Mouse (Mus musculus) erythroblast, embryonic 14.5 days (primary cell): ENCODE measurements around the gene Hand1. TPM values are rescaled to one million over a fixed set of nuclear protein-coding genes. Genes with fewer than 3 reads are reported as not detected.
"Not testable (repeated sequence)": the region's sequence is repeated elsewhere in the genome, so short reads cannot be mapped to it uniquely, and the experiment has no call there.

Source experiments
- H3K27me3 ChIP-seq: 2 replicates; pipeline ENCODE4 v1.6.1; 2012; ENCODE audit warnings: inconsistent platforms; ENCODE audit not compliant: control insufficient read depth
- H3K36me3 ChIP-seq: 2 replicates; pipeline ENCODE4 v1.6.1; 2012; ENCODE audit warnings: mild to moderate bottlenecking, inconsistent platforms; ENCODE audit not compliant: control insufficient read depth
- H3K4me1 ChIP-seq: 2 replicates; pipeline ENCODE4 v1.6.1; 2012; ENCODE audit warnings: inconsistent platforms; ENCODE audit not compliant: control insufficient read depth
- H3K4me3 ChIP-seq: replicated peaks from 2 replicates; pipeline ENCODE3; 2012; ENCODE audit warnings: moderate library complexity, mild to moderate bottlenecking, inconsistent platforms
- H3K9me3 ChIP-seq: 2 replicates; pipeline ENCODE4 v1.6.1; 2012; ENCODE audit warnings: low read length, inconsistent platforms, mixed read lengths; ENCODE audit not compliant: control insufficient read depth
- GATA1 ChIP-seq: IDR thresholded peaks from 2 replicates; pipeline ENCODE4 v1.6.1; 2012; ENCODE audit warnings: low read length, inconsistent platforms, mixed read lengths
- TAL1 ChIP-seq: IDR thresholded peaks from 3 replicates; pipeline ENCODE4 v1.6.1; 2012; ENCODE audit warnings: low read length, inconsistent platforms, mixed read lengths
- polyA plus RNA-seq: library from polyadenylated mRNA; stranded (reverse); fragments of >175 nt; gene quantifications from 2 replicates; pipeline ENCODE4 v1.2.3, GENCODE M21; 2012

Hand1 gene
- polyA plus RNA-seq, 1 experiment, result not detected

DNA sequence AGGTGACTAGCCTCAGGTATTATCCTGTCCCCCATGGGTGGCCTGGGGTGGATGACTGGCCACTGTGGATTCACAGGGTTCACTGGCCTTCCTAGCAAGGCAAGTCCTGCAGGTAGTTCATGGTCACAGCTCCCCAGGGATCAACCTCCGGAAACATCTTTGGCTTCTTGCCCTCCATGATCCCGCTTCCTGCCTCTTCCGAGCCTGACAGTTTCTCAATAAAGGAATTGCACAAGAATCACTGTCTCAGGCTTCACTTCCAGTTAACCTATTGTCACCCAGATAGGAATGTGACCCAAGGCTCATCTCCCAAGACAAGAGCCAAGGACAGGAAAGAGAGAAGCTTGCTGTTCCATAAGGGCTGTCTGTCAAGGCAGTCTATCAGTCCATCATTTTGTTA is 18.3 kb upstream of the Hand1 start:
- no peak overlapping the region for H3K4me3 ChIP-seq
- peaks cover 36% of the 10 kb centered on the region for H3K27me3 ChIP-seq
- H3K9me3 ChIP-seq, result no peaks in the 10 kb centered on the region
- peaks cover 5% of the 10 kb centered on the region for H3K4me1 ChIP-seq
- H3K36me3 ChIP-seq, result no peaks in the 10 kb centered on the region
- no peak for TF ChIP-seq TAL1
- TF ChIP-seq GATA1, result no peak

DNA sequence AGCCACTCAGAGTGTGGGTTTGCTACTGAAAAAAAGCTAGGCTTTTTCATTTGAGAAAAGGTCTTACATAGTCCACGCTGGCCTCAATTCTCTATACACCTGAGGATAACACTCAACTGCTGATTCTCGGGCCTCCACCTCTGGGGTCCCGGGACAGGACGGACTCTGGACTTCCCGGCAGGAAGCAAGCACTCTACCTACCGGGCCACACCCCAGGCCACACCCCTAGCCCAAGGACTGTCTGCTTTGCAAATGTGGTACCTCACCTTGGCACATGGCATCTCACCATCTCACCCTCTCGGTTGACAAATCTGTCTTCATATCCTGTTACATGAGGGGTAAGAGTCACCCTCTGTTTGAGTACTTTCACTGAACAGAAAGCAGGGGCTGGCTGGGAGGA is 17.7 kb upstream of the Hand1 start:
- Histone ChIP-seq H3K4me1 (peaks cover 5% of the 10 kb centered on the region), H3K4me3 (no peak overlapping the region), H3K27me3 (peaks cover 41% of the 10 kb centered on the region), H3K36me3 (no peaks in the 10 kb centered on the region), H3K9me3 (no peaks in the 10 kb centered on the region)
- no peak for TF ChIP-seq TAL1
- no peak for TF ChIP-seq GATA1

DNA sequence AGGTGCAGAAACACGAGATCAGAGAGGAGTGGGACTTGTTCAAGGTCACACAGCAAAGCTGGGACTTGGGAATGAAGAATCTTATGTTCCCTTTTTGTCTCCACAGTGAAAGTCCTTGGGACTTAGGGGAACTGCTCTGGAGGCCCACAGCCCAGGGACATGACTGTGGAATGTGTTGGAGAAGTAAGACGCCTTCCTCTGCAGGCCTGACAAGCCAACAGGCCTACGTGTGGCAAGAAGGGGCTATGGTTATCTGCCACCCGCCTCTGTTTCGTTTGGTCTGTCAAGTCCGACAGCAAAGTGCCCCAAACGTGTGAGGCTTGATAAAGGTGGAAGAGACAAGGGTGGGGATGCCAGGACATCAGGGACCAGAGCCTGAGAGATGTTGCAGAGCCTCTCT is 14.8 kb upstream of the Hand1 start:
- H3K4me3 ChIP-seq, result no peak overlapping the region
- H3K4me1 ChIP-seq, result peaks cover 5% of the 10 kb centered on the region
- TF ChIP-seq GATA1, result no peak
- no peak for TF ChIP-seq TAL1
- H3K27me3 ChIP-seq, result peaks cover 52% of the 10 kb centered on the region
- H3K9me3 ChIP-seq, result no peaks in the 10 kb centered on the region
- no peaks in the 10 kb centered on the region for H3K36me3 ChIP-seq

DNA sequence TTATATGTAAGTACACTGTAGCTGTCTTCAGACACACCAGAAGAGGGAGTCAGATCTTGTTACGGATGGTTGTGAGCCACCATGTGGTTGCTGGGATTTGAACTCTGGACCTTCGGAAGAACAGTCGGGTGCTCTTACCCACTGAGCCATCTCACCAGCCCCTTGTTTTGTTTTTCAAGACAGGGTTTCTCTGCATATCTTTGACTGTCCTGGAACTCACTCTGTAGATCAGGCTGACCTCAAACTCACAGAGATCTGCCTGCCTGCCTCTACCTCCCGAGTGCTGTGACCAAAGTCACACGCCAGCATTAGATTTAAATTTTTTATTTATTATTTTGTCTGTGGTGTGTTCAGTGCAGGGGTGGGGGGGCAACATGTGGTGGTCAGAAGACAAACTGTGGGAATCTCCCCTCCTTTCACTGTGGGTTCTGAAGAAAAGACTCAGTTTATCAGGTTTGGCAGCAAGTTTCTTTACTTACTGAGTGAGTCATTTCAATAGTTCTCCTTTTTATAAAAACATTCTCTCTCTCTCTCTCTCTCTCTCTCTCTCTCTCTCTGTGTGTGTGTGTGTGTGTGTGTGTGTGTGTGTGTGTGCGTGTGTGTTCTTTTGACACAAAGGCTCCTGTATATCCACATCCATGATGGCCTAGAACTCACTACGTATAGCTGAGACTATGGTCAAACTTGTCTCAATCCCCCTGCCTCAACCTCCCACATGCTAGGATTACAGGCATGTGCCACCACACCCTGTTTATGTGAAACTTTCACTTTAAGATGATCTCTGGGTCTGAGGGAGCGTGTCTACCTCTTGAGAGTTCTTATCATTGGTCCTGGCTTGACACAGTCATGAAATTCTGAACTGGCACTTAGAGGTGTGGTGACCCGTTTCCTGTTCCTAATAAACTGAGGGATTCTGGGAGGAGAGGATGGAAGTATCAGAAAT is 14.1 kb upstream of the Hand1 start:
- H3K36me3 ChIP-seq, H3K4me1 ChIP-seq, H3K4me3 ChIP-seq, H3K9me3 ChIP-seq: not testable (repeated sequence)
- H3K27me3 ChIP-seq, result peaks cover 51% of the 10 kb centered on the region

DNA sequence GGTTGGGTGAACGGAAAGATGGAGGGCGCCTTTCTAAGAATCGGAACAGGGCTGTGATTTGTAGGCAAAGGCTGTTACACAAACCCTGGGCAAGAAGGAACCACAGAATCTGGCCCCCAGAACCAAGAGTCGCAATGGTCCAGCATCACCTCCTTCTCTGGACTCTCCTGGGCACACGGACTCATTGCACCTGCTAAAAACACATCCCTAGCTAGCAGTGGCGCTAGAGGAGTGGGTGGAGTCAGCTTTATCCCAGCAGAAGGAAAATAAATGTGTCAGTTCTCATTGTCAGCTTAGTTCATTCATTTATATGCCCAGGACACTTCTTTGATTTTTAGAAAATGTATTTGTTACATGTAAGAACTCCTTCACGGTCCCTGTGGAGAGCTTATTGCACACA is 8.8 kb upstream of the Hand1 start:
- H3K9me3 ChIP-seq, result no peaks in the 10 kb centered on the region
- no peaks in the 10 kb centered on the region for H3K36me3 ChIP-seq
- TF ChIP-seq GATA1, result no peak
- TF ChIP-seq TAL1, result no peak
- H3K4me3 ChIP-seq, result no peak overlapping the region
- H3K27me3 ChIP-seq, result peaks cover 70% of the 10 kb centered on the region
- H3K4me1 ChIP-seq, result no peaks in the 10 kb centered on the region

DNA sequence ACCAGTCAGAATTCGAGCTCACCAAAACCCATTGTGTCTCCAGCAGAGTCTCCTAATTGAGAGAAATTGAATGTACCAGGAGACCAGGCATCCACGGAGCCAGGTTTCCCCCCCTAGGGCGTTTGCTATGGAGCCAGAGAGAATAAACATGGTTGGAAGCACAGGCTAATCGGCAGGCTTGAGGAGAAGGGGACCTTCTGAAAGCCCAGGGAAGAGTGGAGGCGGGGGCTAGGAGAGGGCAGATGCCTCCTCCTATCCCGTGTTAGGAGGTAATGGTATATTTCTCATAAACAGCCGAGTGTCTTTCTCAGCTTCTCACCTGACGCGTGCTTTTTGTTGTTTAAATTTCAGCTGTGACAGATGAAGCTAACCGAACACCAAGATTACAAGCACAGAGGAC is 8.4 kb upstream of the Hand1 start:
- no peaks in the 10 kb centered on the region for H3K4me1 ChIP-seq
- peaks cover 75% of the 10 kb centered on the region for H3K27me3 ChIP-seq
- no peak for TF ChIP-seq GATA1
- TF ChIP-seq TAL1, result no peak
- no peak overlapping the region for H3K4me3 ChIP-seq
- H3K9me3 ChIP-seq, result no peaks in the 10 kb centered on the region
- H3K36me3 ChIP-seq, result no peaks in the 10 kb centered on the region

DNA sequence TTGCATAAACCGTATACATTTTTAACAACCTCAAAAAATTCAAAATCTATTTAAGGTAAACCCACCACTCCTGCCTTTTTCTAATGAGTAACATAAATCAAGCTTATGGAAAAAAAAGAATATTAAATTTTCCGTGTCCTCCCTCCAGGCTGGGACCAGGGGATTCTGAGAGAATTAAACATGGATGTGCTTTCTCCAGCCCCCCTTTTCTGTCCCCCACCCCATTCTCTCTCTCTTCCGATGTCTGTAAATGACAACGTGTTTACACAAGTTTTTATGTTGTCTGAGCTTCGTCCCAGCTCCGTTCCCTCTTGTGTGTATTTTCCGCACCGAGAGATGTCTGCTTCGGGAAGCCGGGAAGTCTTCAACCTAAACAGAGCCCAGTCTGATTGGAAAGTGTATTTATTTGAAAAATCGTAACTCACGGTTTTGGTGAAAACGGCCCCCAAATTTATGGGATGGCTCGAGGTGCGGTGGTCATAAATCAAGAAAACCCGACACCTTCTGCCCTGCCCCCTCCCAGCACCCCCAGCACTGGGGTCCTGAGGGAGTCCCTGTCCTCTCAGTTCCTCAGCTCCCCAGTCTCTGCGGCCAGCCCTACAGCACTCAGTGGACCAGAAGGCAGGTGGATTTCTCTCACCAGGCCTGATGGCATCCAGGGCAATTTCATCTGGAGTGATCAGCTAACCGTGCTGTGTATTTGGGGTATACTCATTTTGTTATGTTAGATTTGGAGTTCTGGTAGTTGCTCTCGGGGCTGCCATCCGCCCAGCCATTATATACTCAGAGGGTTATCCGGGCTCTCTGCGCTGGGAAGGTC is 5.5 kb upstream of the Hand1 start:
- H3K27me3 ChIP-seq, result peaks cover 95% of the 10 kb centered on the region
- no peaks in the 10 kb centered on the region for H3K9me3 ChIP-seq
- no peak overlapping the region for H3K4me3 ChIP-seq
- H3K4me1 ChIP-seq, result no peaks in the 10 kb centered on the region
- no peaks in the 10 kb centered on the region for H3K36me3 ChIP-seq
- TF ChIP-seq GATA1 (no peak), TAL1 (no peak)

DNA sequence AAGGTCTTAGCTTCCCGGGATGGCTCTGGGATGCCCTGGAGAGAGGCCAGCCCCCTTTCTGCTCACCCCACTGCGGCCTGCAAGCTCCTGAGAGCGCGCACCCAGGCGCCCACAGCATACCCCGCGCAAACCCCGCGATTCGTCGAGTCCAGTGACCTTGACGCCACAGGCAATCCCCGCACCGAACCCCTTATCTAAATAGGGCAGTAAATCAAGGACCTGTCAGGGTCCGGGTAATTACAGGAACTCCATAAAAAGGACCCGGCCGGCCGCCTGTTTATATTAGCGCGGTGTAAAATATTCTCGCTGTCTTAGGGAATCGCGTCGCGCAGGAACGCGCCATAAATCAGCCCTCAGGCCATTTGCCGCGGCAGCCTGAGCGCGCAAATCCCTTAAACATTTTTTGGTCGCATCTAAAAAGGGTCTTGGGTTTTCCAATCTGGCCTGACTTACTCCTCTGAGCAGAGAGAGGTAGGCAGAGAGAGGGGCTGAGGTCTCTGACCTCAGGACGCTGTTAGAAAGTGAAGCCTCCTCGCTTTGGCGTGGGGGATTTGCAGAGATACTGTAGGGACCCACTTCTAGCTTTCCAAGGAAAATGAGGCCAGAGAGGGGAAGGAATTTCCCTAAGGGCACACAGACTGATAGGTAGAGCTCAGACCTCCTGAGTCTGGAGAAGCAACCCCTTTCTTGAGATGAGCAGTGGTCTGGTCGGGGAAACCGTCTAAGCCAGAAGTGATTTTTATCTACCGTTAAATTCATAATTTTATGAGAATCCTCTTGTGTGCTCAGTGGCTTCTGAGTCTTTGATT is 4.5 kb upstream of the Hand1 start:
- Histone ChIP-seq H3K9me3 (no peaks in the 10 kb centered on the region), H3K4me1 (no peaks in the 10 kb centered on the region), H3K36me3 (no peaks in the 10 kb centered on the region), H3K4me3 (no peak overlapping the region), H3K27me3 (peaks cover 96% of the 10 kb centered on the region)
- no peak for TF ChIP-seq GATA1
- TF ChIP-seq TAL1, result no peak
